Mouse (Mus musculus) lung, postnatal 0 days (tissue): ENCODE results near the gene Gtf2a2.

Experiments used
- CTCF ChIP-seq: IDR thresholded peaks from 2 replicates; pipeline ENCODE4 v1.5.1; 2016; ENCODE audit warnings: antibody characterized with exemption, mild to moderate bottlenecking
- EP300 ChIP-seq: IDR thresholded peaks from 2 replicates; pipeline ENCODE4 v1.6.1; 2016; ENCODE audit warnings: antibody characterized with exemption, mild to moderate bottlenecking, control low read depth

DNA sequence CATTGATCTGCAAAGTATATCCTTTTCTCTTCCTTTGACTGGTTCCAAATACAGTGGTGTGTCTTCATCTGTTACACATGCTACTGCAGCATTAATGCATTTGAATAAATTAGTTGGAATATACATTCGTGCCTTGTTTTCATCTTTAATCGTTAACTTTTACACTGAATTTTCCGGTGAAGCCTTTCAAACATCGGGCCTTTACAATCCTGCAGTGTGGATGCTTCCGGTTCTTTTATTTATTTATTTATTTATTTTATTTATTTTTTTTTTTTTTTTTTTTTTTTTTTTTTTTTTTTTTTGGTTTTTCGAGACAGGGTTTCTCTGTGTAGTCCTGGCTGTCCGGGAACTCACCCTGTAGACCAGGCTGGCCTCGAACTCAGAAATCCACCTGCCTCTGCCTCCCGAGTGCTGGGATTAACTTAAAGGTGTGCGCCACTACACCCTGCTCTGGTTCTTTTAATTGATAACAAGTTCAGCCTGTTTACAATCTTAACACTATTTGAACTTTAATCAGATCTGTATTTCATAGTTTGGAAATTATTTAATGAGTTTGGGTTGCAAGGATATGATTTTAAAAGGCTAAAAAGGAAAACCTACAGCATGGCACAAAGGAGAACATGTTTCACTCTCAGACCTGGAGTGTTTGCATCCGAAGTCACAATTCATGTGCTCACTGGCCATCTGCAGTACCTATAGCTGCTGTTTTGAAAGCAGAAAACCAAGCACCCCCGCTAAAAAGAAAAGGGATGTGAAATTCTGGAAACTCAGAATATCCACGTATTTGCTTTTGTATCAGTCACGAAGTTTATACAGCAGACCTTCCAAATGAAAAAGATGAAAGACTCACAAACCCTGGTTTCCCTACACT, 578 bp upstream of the Gtf2a2 start:
- TF ChIP-seq EP300 = no peak
- no peak for TF ChIP-seq CTCF
